12 mouse cellular contexts compared by ENCODE assay signal in genomic region chr4:123607174-123607573, GRCm38 (mm10).
DNase-seq lines count a peak whose midpoint lies in the region; TF ChIP-seq lines count a peak whose summit lies in the region.
"Had no signal": no experiment of that assay in that cellular context is flagged by ENCODE, and none has a peak within 500 bp of the region (broad histone marks: within the 10 kb centered on the region; RNA-seq: fewer than 3 reads in every experiment).

No protein-coding gene starts in this region.

- no peaks in the 10 kb centered on the region for H3K36me3 ChIP-seq in small intestine, adult 2 months (ENCODE audit: control insufficient read depth, insufficient read depth, low read length)
- H3K36me3 ChIP-seq: neural tube, embryonic 12.5 days had no signal

- peak; percentile 35; the same call in 1 of the 2 replicates for TF ChIP-seq CTCF in cerebellum, adult 2 months (IDR thresholded peaks at IDR 0.05; ENCODE audit: borderline replicate concordance, insufficient read depth, low read depth, low read length)
- TF ChIP-seq CTCF in lung, adult 2 months (IDR thresholded peaks at IDR 0.05; ENCODE audit: insufficient read depth, low read length) = peak; percentile 15; the same call in 1 of the 2 replicates
- peak; percentile 32; the same call in 1 of the 2 replicates for TF ChIP-seq CTCF in small intestine, adult 2 months (IDR thresholded peaks at IDR 0.05; ENCODE audit: extremely low read depth, insufficient read length, insufficient replicate concordance, low read depth, low read length)

- no peak overlapping the region for H3K4me3 ChIP-seq in cerebellum, adult 2 months (replicated peaks; ENCODE audit: insufficient read depth, low read depth, low read length)
- H3K4me3 ChIP-seq in lung, adult 2 months (replicated peaks; ENCODE audit: extremely low read depth, low read depth, low read length) = no peak overlapping the region
- no peak overlapping the region for H3K4me3 ChIP-seq in small intestine, adult 2 months (ENCODE audit: low read depth, low read length)
- H3K4me3 ChIP-seq: limb, embryonic 10.5 days; neural tube, embryonic 12.5 days had no signal

- no peak for TF ChIP-seq POLR2A in cerebellum, adult 2 months (IDR thresholded peaks at IDR 0.05; ENCODE audit: borderline replicate concordance, insufficient read depth, low read length)
- no peak for TF ChIP-seq POLR2A in lung, adult 2 months (IDR thresholded peaks at IDR 0.05; ENCODE audit: borderline replicate concordance, extremely low read depth, low read depth, low read length)
- no peak for TF ChIP-seq POLR2A in small intestine, adult 2 months (IDR thresholded peaks at IDR 0.05; ENCODE audit: low read depth, low read length)

- H3K27ac ChIP-seq in cerebellum, adult 2 months (ENCODE audit: insufficient read depth, low read length) = no peak overlapping the region
- no peak overlapping the region for H3K27ac ChIP-seq in small intestine, adult 2 months (ENCODE audit: insufficient read depth, low read depth, low read length)
- H3K27ac ChIP-seq: limb, embryonic 10.5 days; neural tube, embryonic 12.5 days had no signal

- WGBS in cerebellum, adult 2 months = 96% methylated on average over 1 of the region's 1 CpGs
- WGBS in lung, adult 2 months = 86% methylated on average over 1 of the region's 1 CpGs
- 91% methylated on average over 1 of the region's 1 CpGs for WGBS in small intestine, adult 2 months

- H3K27me3 ChIP-seq in cerebellum, adult 2 months (ENCODE audit: control insufficient read depth, insufficient read depth, low read length) = no peaks in the 10 kb centered on the region
- H3K27me3 ChIP-seq in small intestine, adult 2 months (ENCODE audit: control insufficient read depth, insufficient read depth, low read length) = no peaks in the 10 kb centered on the region
- H3K27me3 ChIP-seq: neural tube, embryonic 12.5 days had no signal

- DNase-seq in cerebellum, adult 2 months = no peak
- DNase-seq in cerebellum, adult 11 months = no peak
- DNase-seq in lung, adult 2 months = no peak
- no peak for DNase-seq in lung, postnatal 36 days
- peak; percentile 85 for DNase-seq in ZHBTc4 (ENCODE audit: low read depth, low spot score)
- no peak for DNase-seq in ovary, postnatal 36 days (ENCODE audit: low spot score)
- no peak for DNase-seq in right cerebral cortex, adult 2 months (ENCODE audit: low spot score in 2 of 2)
- DNase-seq: adrenal gland, postnatal 10 days; kidney, postnatal 10 days had no signal

- peaks cover 3% of the 10 kb centered on the region; the same call in 1 of the 2 replicates for H3K4me1 ChIP-seq in cerebellum, adult 2 months (ENCODE audit: control insufficient read depth, insufficient read depth, low read length)
- H3K4me1 ChIP-seq in lung, adult 2 months (ENCODE audit: control insufficient read depth, insufficient read depth, low read length) = peaks cover 11% of the 10 kb centered on the region
- H3K4me1 ChIP-seq in small intestine, adult 2 months (ENCODE audit: control insufficient read depth, insufficient read depth, insufficient read length, low read length) = no peaks in the 10 kb centered on the region; the same call in 1 of the 2 replicates
- H3K4me1 ChIP-seq: limb, embryonic 10.5 days; neural tube, embryonic 12.5 days had no signal
